Mouse (Mus musculus) bone marrow, adult 2 months (tissue): Measurements from ENCODE around the gene Pltp.

Source experiments
- CTCF ChIP-seq: fragments of 200-500 bp; IDR thresholded peaks from 2 replicates; pipeline ENCODE4 v1.5.1; 2011; ENCODE audit warnings: low read length, control low read depth; ENCODE audit not compliant: control insufficient read depth, insufficient read depth
- POLR2A ChIP-seq: fragments of 200-500 bp; IDR thresholded peaks from 2 replicates; pipeline ENCODE4 v1.6.1; 2011; ENCODE audit warnings: low read depth, mild to moderate bottlenecking, control low read depth, low read length, borderline replicate concordance; ENCODE audit not compliant: control insufficient read depth

GRCm38 (mm10) chr2:164792400-164793190, 64.9 kb downstream of the Pltp start:
- TF ChIP-seq CTCF, result no peak
- TF ChIP-seq POLR2A, result no peak
